Mouse (Mus musculus) liver, adult 2 months (tissue): Measurements from ENCODE around the gene Gpr182.
"Not testable (repeated sequence)": the region's sequence is repeated elsewhere in the genome, so short reads cannot be mapped to it uniquely, and the experiment has no call there.

Experiments used
- CTCF ChIP-seq: fragments of 200-500 bp; IDR thresholded peaks from 2 replicates; pipeline ENCODE4 v1.5.1; 2011; ENCODE audit warnings: low read depth, low read length, control low read depth
- POLR2A ChIP-seq: fragments of 200-500 bp; IDR thresholded peaks from 2 replicates; pipeline ENCODE4 v1.6.1; 2011; ENCODE audit warnings: low read length, control low read depth; ENCODE audit not compliant: insufficient read depth; ENCODE audit errors: extremely low read depth

GRCm38 (mm10) chr10:127762926-127763325, 11.4 kb upstream of the Gpr182 start:
- TF ChIP-seq POLR2A, CTCF: not testable (repeated sequence)
